Mouse (Mus musculus): Measurements from ENCODE around the gene Nlrp6. TPM values are rescaled to one million over a fixed set of nuclear protein-coding genes. Genes with fewer than 3 reads are reported as not detected.

Nlrp6 gene
- polyA plus RNA-seq, 1 experiment = not detected

DNA sequence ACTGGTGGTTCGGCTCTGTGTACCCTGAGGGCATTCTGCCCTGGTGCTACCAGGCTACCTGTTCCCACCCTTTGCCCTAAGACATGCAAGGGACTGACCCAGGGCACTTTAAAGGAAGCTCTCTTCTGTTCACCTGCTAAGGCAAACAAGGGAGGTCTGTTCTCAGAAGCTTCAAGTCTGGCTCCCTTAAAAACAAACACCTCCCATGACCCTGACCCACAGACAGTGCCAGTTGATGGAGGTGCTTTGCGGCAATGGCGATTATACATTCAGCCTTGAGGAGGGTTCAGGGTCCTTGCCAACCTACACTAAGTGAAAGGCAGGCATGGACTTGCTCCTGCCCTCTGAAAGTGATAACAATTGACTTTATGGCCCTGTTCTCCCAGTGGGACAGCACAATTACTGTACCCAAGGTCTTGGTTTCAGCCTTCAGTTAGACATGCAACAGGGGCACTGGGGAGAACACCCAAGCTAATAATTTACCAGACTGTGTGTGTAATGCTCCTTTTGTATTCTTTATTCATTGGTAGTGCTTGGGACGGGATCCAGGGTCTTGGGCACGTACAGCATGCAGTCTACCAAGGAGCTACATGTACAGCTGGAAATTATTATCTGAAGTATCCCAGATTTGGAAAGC, 7.7 kb upstream of the Nlrp6 start:
- no peak for DNase-seq (ENCODE audit: low spot score)

DNA sequence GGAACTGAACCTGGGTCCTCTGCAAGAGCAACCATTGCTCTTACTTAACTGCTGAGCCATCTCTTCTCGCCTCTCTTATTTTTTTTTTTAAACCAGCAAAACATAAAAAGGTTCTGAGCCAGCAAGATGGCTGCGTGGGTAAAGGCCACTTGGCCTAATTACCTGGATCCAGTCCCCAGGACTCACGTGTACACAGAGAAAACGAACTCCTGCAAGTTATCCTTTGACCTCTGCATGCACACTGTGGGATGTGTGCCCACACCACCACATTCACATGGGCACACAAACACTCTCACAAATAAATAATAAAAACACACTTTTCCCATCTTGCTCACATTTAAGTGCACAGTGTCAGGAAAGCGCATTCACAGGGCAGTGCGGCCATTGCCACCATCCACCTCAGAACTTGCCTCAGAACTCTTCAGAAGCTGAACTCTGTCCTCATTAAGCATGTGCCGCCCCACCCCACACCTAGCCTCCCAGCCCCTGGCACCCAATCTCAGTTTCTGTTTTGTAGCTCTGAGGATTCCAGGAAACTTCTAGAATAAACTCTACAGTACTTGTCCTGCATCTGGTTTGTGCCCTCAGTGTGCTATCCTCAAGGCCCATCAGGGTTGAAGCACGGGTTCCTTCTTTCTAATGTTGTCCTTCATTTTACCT, 6.5 kb upstream of the Nlrp6 start:
- DNase-seq (ENCODE audit: low spot score) = no peak

DNA sequence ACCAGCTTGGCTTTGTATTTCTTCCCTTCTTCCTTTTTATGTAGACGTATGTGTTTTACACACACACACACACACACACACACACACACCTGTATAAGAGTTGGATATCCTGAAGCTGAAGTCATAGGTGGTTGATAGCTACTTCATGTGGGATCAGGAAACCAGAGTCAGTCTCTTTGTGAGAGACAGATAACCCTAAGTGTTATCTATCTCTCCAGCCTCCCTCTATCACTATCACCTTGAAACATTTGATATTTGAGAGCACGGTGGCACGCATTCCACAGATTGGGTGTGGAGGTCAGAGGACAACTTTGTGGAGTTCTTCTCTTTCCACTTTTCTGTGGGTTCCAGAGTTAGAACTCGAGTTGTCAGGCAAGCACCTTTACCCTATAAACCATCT, 791 bp upstream of the Nlrp6 start:
- DNase-seq (ENCODE audit: low spot score) = no peak

- no peak for DNase-seq (ENCODE audit: low spot score)
Observed at GRCm38 (mm10) chr7:140921225-140921975, 698 bp downstream of the Nlrp6 start.

DNA sequence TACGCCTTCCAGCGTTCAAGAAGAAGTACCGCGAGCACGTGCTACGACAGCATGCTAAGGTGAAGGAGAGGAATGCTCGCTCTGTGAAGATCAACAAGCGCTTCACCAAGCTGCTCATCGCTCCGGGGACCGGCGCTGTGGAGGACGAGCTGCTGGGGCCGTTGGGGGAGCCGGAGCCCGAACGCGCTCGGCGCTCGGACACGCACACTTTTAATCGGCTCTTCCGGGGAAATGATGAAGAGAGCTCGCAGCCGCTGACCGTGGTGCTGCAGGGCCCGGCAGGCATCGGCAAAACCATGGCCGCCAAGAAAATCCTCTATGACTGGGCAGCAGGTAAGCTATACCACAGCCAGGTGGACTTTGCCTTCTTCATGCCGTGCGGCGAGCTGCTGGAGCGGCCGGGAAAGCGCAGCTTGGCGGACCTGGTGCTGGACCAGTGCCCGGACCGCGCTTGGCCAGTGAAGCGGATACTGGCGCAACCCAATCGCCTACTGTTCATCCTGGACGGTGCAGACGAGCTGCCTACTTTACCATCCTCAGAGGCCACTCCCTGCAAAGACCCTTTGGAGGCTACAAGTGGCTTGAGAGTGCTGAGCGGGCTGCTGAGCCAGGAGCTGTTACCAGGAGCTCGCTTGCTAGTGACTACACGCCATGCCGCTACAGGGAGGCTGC, 1.8 kb downstream of the Nlrp6 start:
- no peak for DNase-seq (ENCODE audit: low spot score)

GRCm38 (mm10) chr7:140923070-140923775, 2.5 kb downstream of the Nlrp6 start:
- no peak for DNase-seq (ENCODE audit: low spot score)

GRCm38 (mm10) chr7:140927181-140927580, 6.5 kb downstream of the Nlrp6 start:
- no peak for DNase-seq (ENCODE audit: low spot score)

DNA sequence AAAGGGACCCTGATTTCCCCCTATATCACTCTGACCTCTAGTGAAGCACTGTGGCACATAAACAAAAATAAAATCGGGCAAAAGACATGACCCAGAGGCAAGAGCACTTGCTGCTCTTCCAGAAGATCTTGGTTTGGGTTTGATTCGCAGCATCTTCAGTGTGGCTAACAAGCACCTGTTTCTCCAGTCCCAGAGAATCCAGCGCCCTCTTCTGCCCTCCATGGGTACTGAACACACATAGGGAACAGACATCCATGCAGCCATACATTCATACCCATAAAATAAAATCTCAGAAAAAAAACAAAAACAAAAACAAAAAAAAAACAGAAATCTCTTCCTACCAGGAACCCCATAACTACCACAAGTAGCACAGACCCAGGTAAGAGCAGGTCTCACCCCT, 17.7 kb downstream of the Nlrp6 start:
- no peak for DNase-seq (ENCODE audit: low spot score)

- DNase-seq (ENCODE audit: low spot score) = no peak
Observed at GRCm38 (mm10) chr7:140938896-140939295, 18.2 kb downstream of the Nlrp6 start.

DNA sequence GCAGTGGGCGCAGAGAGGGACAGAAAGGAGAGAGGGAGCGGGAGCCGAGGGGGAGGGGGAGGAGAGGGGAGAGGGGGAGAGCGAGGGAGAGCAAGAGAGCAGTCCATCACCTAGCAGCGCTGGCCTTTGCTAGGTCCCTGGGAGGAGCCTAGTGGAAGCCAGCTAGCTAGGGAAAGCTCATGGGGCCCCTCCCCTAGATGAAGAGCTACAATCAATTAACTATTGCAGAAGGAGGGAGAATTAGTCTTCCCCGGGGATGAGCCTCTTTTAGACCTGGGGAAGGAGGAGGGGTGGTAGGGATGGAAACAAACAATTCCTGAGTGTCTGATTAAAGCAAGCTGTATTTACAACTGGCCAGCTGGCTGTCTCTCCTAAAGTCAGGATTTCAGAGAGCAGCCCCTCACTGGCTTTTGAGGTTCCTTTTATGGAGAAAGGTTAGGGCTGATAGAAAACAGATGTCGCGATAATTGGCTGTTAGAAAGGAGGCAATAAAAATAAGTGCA, 19.0 kb downstream of the Nlrp6 start:
- no peak for DNase-seq (ENCODE audit: low spot score)

- peak; percentile 72 for DNase-seq (ENCODE audit: low spot score)
Observed at GRCm38 (mm10) chr7:140941222-140942051, 20.7 kb downstream of the Nlrp6 start, which contains the start of gene Pgghg. Gene Pgghg, plus strand, starts transcription at chr7:140941391.

GRCm38 (mm10) chr7:140942341-140942740, 21.6 kb downstream of the Nlrp6 start:
- DNase-seq (ENCODE audit: low spot score) = no peak

GRCm38 (mm10) chr7:140942811-140943210, 22.1 kb downstream of the Nlrp6 start:
- no peak for DNase-seq (ENCODE audit: low spot score)

GRCm38 (mm10) chr7:140943356-140943755, 22.7 kb downstream of the Nlrp6 start:
- DNase-seq (ENCODE audit: low spot score) = no peak

- DNase-seq (ENCODE audit: low spot score) = no peak
Observed at GRCm38 (mm10) chr7:140944236-140944635, 23.5 kb downstream of the Nlrp6 start.

DNA sequence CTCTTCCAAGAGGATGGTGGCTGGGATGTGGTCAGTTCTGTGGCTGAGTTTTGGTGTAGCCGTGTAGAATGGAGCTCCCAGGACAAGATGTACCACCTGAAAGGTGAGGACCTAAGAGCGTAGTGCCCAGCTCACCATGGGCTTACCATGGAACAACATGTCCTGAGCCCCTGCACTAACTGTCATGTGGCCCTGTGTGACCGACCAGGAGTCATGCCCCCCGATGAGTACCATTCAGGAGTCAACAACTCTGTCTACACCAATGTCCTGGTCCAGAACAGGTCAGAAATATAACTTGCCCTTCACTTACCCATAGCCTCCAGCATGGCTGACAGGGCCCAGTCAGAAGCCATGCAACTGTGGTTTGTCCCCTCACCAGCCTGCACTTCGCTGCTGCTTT, 24.5 kb downstream of the Nlrp6 start:
- no peak for DNase-seq (ENCODE audit: low spot score)

DNA sequence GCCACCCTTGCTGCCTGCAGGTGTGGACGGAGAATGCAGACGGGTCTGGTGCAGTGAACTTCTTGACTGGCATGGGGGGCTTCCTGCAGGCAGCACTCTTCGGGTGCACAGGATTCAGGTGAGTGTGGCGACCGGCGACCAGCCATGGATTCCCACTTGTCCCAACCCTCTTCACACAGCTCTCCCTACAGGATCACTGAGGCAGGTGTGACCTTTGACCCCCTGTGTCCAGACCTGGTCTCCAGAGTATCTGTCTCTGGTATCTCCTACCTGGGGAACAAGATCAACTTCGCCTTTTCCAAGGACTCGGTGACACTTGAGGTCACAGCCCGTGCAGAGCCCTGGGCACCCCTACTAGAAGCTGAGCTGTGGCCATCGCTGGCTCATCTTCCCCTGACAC, 25.6 kb downstream of the Nlrp6 start:
- DNase-seq (ENCODE audit: low spot score) = no peak

GRCm38 (mm10) chr7:140946980-140947379, 26.3 kb downstream of the Nlrp6 start:
- no peak for DNase-seq (ENCODE audit: low spot score)

- DNase-seq (ENCODE audit: low spot score) = no peak
Observed at GRCm38 (mm10) chr7:140948161-140948560, 27.5 kb downstream of the Nlrp6 start.

- no peak for DNase-seq (ENCODE audit: low spot score)
Observed at GRCm38 (mm10) chr7:140949255-140949654, 28.6 kb downstream of the Nlrp6 start.
